Mouse (Mus musculus): ENCODE results near the gene Lekr1. TPM values are rescaled to one million over a fixed set of nuclear protein-coding genes. Genes with fewer than 3 reads are reported as not detected.

Lekr1 gene
- total RNA-seq (2012; rRNA removed) = 1.1 and 1.2 TPM in 2 replicates

DNA sequence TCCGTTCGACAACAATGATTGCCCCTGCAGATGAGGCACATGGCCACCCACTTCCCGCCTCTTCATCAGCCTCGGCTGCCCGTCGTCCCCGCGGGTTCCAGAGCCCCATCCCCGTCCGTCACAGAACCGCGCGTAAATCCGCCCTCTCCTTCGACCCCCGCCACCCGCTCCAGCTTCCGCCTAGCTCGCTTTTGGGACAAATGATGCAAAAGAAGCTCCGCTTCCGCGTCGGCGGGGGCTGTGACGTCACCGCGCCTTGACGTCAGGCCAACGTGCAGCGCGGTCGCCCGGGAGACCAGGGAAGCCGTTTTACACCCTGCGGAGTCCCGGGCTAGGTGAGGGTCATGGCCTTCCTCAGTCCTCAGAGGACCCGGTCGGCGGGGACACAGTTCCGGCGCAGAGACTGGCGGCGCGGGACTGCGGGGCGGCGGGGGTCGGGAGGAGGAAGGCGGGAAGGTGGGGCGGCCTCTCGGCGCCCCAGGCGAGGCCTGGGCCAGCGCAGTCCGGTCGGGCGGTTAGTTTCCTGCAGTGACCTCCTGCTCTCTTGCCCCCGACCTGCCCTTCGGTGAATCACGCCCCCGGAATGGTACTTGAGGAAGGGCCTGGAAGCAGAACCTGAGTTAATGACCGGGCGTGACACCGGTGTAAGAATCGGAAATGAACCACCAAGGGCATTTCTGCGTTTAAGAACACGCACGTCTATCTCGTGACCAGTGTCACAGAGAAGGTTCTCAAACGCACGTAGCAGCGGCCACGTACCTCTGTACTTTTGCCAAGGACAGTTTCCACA is at the start of gene Lekr1:
Lekr1 (plus strand) TSS at position 252 of the 790 bp plus-strand sequence.
- in situ Hi-C loops (cut with MboI; ENCODE audit: low sequenced_read_pairs in 2 of 2, unreplicated experiment in 2 of 2) = no loop called here
- H3K27ac ChIP-seq (ENCODE audit: insufficient read depth, low read depth, low read length, poor library complexity, severe bottlenecking) = peak within 1 kb of the TSS; percentile 57; the same call in 1 of the 2 replicates
- H3K4me1 ChIP-seq (ENCODE audit: control insufficient read depth in 2 of 2, insufficient read depth in 2 of 2, low read length in 2 of 2, poor library complexity in 1 of 2) = peaks cover 6 to 8% of the 10 kb centered on the region in 2 experiments; a peak in 3 of 4 replicates
- no peak for DNase-seq (ENCODE audit: low read depth, low spot score)
- no peaks in the 10 kb centered on the region for H3K36me3 ChIP-seq (ENCODE audit: control insufficient read depth, insufficient read depth, low read length, poor library complexity, severe bottlenecking)
- H3K4me3 ChIP-seq (ENCODE audit: insufficient read depth in 1 of 2, low read depth in 1 of 2, low read length in 2 of 2, poor library complexity in 1 of 2, severe bottlenecking in 1 of 2) = peak within 1 kb of the TSS; percentile 58 to 78
- TF ChIP-seq HCFC1 (IDR thresholded peaks at IDR 0.05; ENCODE audit: borderline replicate concordance, insufficient read depth, low read length) = no peak
- TF ChIP-seq ZC3H11A (IDR thresholded peaks at IDR 0.05; ENCODE audit: borderline replicate concordance, low read depth, low read length) = no peak
- no peak for TF ChIP-seq MAFK (IDR thresholded peaks at IDR 0.05; ENCODE audit: insufficient read depth, low read depth, low read length)
- no peak for TF ChIP-seq ZNF384 (IDR thresholded peaks at IDR 0.05; ENCODE audit: low read depth, low read length)
- TF ChIP-seq CHD2 (IDR thresholded peaks at IDR 0.05; ENCODE audit: low read depth, low read length) = no peak
- no peaks in the 10 kb centered on the region for H3K9me3 ChIP-seq (ENCODE audit: control insufficient read depth, insufficient read depth, low read depth, low read length)
- H3K9ac ChIP-seq (ENCODE audit: insufficient read depth, low read depth, low read length, poor library complexity, severe bottlenecking) = peak within 1 kb of the TSS; percentile 79

DNA sequence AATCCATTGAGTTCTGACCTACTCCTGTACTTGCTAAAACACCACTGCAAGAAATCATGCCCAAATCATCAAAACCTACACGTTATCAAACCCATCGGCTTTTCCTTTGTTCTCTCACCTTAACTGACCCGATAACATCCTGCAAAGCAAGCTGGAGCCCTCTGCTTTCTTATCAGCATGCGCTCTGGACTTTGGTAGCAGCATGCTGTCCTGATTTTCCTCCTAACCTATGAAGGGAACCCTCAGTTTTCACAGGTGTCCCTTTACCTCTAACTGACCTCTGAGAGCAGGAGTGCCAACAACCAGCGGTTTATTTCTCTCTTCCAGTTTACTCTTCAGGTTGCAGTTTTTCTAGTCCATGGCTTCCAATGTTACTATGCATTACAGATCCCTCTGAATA is 48.5 kb upstream of the Lekr1 start:
- in situ Hi-C loops (cut with MboI; ENCODE audit: low sequenced_read_pairs in 2 of 2, unreplicated experiment in 2 of 2) = no loop called here
- DNase-seq (ENCODE audit: low read depth, low spot score) = no peak
- H3K27ac ChIP-seq (ENCODE audit: insufficient read depth, low read depth, low read length, poor library complexity, severe bottlenecking) = no peak overlapping the region

GRCm38 (mm10) chr3:65619340-65619739 is 46.7 kb upstream of the Lekr1 start:
- H3K4me1 ChIP-seq (ENCODE audit: control insufficient read depth in 2 of 2, insufficient read depth in 2 of 2, low read length in 2 of 2, poor library complexity in 1 of 2) = no peaks in the 10 kb centered on the region
- H3K9ac ChIP-seq (ENCODE audit: insufficient read depth, low read depth, low read length, poor library complexity, severe bottlenecking) = no peak overlapping the region
- in situ Hi-C loops (cut with MboI; ENCODE audit: low sequenced_read_pairs in 2 of 2, unreplicated experiment in 2 of 2) = no loop called here
- TF ChIP-seq CHD2 (IDR thresholded peaks at IDR 0.05; ENCODE audit: low read depth, low read length) = no peak
- H3K9me3 ChIP-seq (ENCODE audit: control insufficient read depth, insufficient read depth, low read depth, low read length) = no peaks in the 10 kb centered on the region
- H3K4me3 ChIP-seq (ENCODE audit: insufficient read depth in 1 of 2, low read depth in 1 of 2, low read length in 2 of 2, poor library complexity in 1 of 2, severe bottlenecking in 1 of 2) = no peak overlapping the region
- H3K36me3 ChIP-seq (ENCODE audit: control insufficient read depth, insufficient read depth, low read length, poor library complexity, severe bottlenecking) = no peaks in the 10 kb centered on the region
- no peak overlapping the region for H3K27ac ChIP-seq (ENCODE audit: insufficient read depth, low read depth, low read length, poor library complexity, severe bottlenecking)
- DNase-seq (ENCODE audit: low read depth, low spot score) = no peak

More for the DNA sequence above, 48.5 kb upstream of the Lekr1 start:
- Histone ChIP-seq H3K4me1 (ENCODE audit: control insufficient read depth in 2 of 2, insufficient read depth in 2 of 2, low read length in 2 of 2, poor library complexity in 1 of 2) (no peaks in the 10 kb centered on the region), H3K36me3 (ENCODE audit: control insufficient read depth, insufficient read depth, low read length, poor library complexity, severe bottlenecking) (no peaks in the 10 kb centered on the region), H3K4me3 (ENCODE audit: insufficient read depth in 1 of 2, low read depth in 1 of 2, low read length in 2 of 2, poor library complexity in 1 of 2, severe bottlenecking in 1 of 2) (no peak overlapping the region), H3K9me3 (ENCODE audit: control insufficient read depth, insufficient read depth, low read depth, low read length) (no peaks in the 10 kb centered on the region), H3K9ac (ENCODE audit: insufficient read depth, low read depth, low read length, poor library complexity, severe bottlenecking) (no peak overlapping the region)
- TF ChIP-seq CHD2 (IDR thresholded peaks at IDR 0.05; ENCODE audit: low read depth, low read length) = no peak
- TF ChIP-seq MAFK (IDR thresholded peaks at IDR 0.05; ENCODE audit: insufficient read depth, low read depth, low read length) = no peak
- TF ChIP-seq ZC3H11A (IDR thresholded peaks at IDR 0.05; ENCODE audit: borderline replicate concordance, low read depth, low read length) = no peak
- no peak for TF ChIP-seq HCFC1 (IDR thresholded peaks at IDR 0.05; ENCODE audit: borderline replicate concordance, insufficient read depth, low read length)
- TF ChIP-seq ZNF384 (IDR thresholded peaks at IDR 0.05; ENCODE audit: low read depth, low read length) = no peak

- H3K4me1 ChIP-seq (ENCODE audit: control insufficient read depth in 2 of 2, insufficient read depth in 2 of 2, low read length in 2 of 2, poor library complexity in 1 of 2) = no peaks in the 10 kb centered on the region
- in situ Hi-C loops (cut with MboI; ENCODE audit: low sequenced_read_pairs in 2 of 2, unreplicated experiment in 2 of 2) = no loop called here
- H3K9ac ChIP-seq (ENCODE audit: insufficient read depth, low read depth, low read length, poor library complexity, severe bottlenecking) = no peak overlapping the region
- H3K4me3 ChIP-seq (ENCODE audit: insufficient read depth in 1 of 2, low read depth in 1 of 2, low read length in 2 of 2, poor library complexity in 1 of 2, severe bottlenecking in 1 of 2) = no peak overlapping the region
- H3K27ac ChIP-seq (ENCODE audit: insufficient read depth, low read depth, low read length, poor library complexity, severe bottlenecking) = no peak overlapping the region
- H3K36me3 ChIP-seq (ENCODE audit: control insufficient read depth, insufficient read depth, low read length, poor library complexity, severe bottlenecking) = no peaks in the 10 kb centered on the region
- DNase-seq (ENCODE audit: low read depth, low spot score) = no peak
- no peaks in the 10 kb centered on the region for H3K9me3 ChIP-seq (ENCODE audit: control insufficient read depth, insufficient read depth, low read depth, low read length)
- TF ChIP-seq CHD2 (IDR thresholded peaks at IDR 0.05; ENCODE audit: low read depth, low read length) (no peak), HCFC1 (IDR thresholded peaks at IDR 0.05; ENCODE audit: borderline replicate concordance, insufficient read depth, low read length) (no peak), ZC3H11A (IDR thresholded peaks at IDR 0.05; ENCODE audit: borderline replicate concordance, low read depth, low read length) (no peak), MAFK (IDR thresholded peaks at IDR 0.05; ENCODE audit: insufficient read depth, low read depth, low read length) (no peak), ZNF384 (IDR thresholded peaks at IDR 0.05; ENCODE audit: low read depth, low read length) (no peak)
Observed at GRCm38 (mm10) chr3:65623057-65623456, 43.0 kb upstream of the Lekr1 start.
